Mouse (Mus musculus): ENCODE results near the gene Hist1h2ai.

Gene Hist1h2ai

GRCm38 (mm10) chr13:21715864-21716539 is at the start of gene Hist1h2ai, which contains the start of gene Hist1h2bl:
Gene Hist1h2ai, plus strand, starts transcription at chr13:21716422.
Gene Hist1h2bl, minus strand, starts transcription at chr13:21716143.
- DNase-seq (ENCODE audit: extremely low read depth, insufficient read length, low spot score): peak; percentile 92

GRCm38 (mm10) chr13:21677305-21677704 is 38.9 kb upstream of the Hist1h2ai start, which contains the start of gene Olfr1360:
Gene Olfr1360, minus strand, starts transcription at chr13:21677405.
- no peak for DNase-seq (ENCODE audit: extremely low read depth, insufficient read length, low spot score)

GRCm38 (mm10) chr13:21697811-21698210 is 18.4 kb upstream of the Hist1h2ai start, which contains the start of gene Olfr1359:
Gene Olfr1359, plus strand, starts transcription at chr13:21698111.
- DNase-seq (ENCODE audit: extremely low read depth, insufficient read length, low spot score): no peak

- DNase-seq (ENCODE audit: extremely low read depth, insufficient read length, low spot score): no peak
Observed at GRCm38 (mm10) chr13:21706669-21707068, 9.6 kb upstream of the Hist1h2ai start.

GRCm38 (mm10) chr13:21710031-21710711 is 6.1 kb upstream of the Hist1h2ai start:
- DNase-seq (ENCODE audit: extremely low read depth, insufficient read length, low spot score): peak; percentile 67

- DNase-seq (ENCODE audit: extremely low read depth, insufficient read length, low spot score): peak; percentile 69
Observed at GRCm38 (mm10) chr13:21710821-21711525, 5.2 kb upstream of the Hist1h2ai start.

GRCm38 (mm10) chr13:21711698-21712097 is 4.5 kb upstream of the Hist1h2ai start:
- no peak for DNase-seq (ENCODE audit: extremely low read depth, insufficient read length, low spot score)

- peak; percentile 41 for DNase-seq (ENCODE audit: extremely low read depth, insufficient read length, low spot score)
Observed at GRCm38 (mm10) chr13:21714725-21715124, 1.5 kb upstream of the Hist1h2ai start.

- DNase-seq (ENCODE audit: extremely low read depth, insufficient read length, low spot score): peak; percentile 84
Observed at GRCm38 (mm10) chr13:21715131-21715863, 925 bp upstream of the Hist1h2ai start.

- DNase-seq (ENCODE audit: extremely low read depth, insufficient read length, low spot score): peak; percentile 75
Observed at GRCm38 (mm10) chr13:21716540-21717391, 544 bp downstream of the Hist1h2ai start.

GRCm38 (mm10) chr13:21717397-21718357 is 1.5 kb downstream of the Hist1h2ai start, which contains the start of gene Hist1h3h:
Gene Hist1h3h, plus strand, starts transcription at chr13:21717659.
- DNase-seq (ENCODE audit: extremely low read depth, insufficient read length, low spot score): peak; percentile 90

GRCm38 (mm10) chr13:21718381-21719080 is 2.3 kb downstream of the Hist1h2ai start:
- DNase-seq (ENCODE audit: extremely low read depth, insufficient read length, low spot score): peak; percentile 59

- peak; percentile 73 for DNase-seq (ENCODE audit: extremely low read depth, insufficient read length, low spot score)
Observed at GRCm38 (mm10) chr13:21721107-21721756, 5.0 kb downstream of the Hist1h2ai start.

- DNase-seq (ENCODE audit: extremely low read depth, insufficient read length, low spot score): peak; percentile 92
Observed at GRCm38 (mm10) chr13:21721757-21722372, 5.6 kb downstream of the Hist1h2ai start, which contains the start of gene Hist1h2bm. Gene Hist1h2bm, plus strand, starts transcription at chr13:21722044.

GRCm38 (mm10) chr13:21722373-21722925 is 6.2 kb downstream of the Hist1h2ai start:
- DNase-seq (ENCODE audit: extremely low read depth, insufficient read length, low spot score): no peak

All from 3134 (cell line).